Mouse (Mus musculus) brain, embryonic 14.5 days (tissue): ENCODE results near the gene Rsph1.

Experiments used
- CTCF ChIP-seq: fragments of 200-500 bp; IDR thresholded peaks from 2 replicates; pipeline ENCODE4 v1.5.1; 2012; ENCODE audit warnings: inconsistent platforms, mild to moderate bottlenecking, moderate library complexity, borderline replicate concordance; ENCODE audit not compliant: insufficient read depth, insufficient read length; ENCODE audit errors: extremely low read depth
- POLR2A ChIP-seq: fragments of 200-500 bp; IDR thresholded peaks from 2 replicates; pipeline ENCODE4 v1.6.1; 2012; ENCODE audit warnings: mild to moderate bottlenecking, inconsistent platforms, borderline replicate concordance; ENCODE audit not compliant: poor library complexity, insufficient read depth, insufficient read length, severe bottlenecking; ENCODE audit errors: extremely low read depth

DNA sequence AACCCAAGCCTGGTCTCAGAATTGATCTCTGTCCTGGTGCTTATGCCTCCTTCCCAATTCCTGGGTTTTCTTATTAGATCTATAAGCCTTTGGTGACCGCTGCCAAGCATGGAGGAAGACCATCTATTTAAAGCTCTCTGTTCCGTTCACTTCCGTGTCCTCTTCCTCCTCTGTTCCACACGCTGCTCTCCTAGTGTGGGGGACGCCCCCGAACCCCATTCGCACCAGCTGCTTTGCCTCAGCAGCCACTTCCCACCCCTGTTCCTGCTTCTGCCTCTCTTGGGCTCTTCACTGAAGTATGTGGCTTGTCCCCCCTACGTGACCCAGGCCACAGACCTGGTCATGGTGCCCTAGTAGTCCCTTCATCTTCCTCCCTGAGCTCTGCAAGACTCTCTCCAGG lies 47.0 kb upstream of the Rsph1 start:
- TF ChIP-seq POLR2A (no peak), CTCF (no peak)
